Mouse (Mus musculus) embryonic fibroblast, embryonic 13.5 days (primary cell): ENCODE results near the gene Zscan5b.

Source experiments
- CTCF ChIP-seq: IDR thresholded peaks from 2 replicates; pipeline ENCODE4 v1.5.1; 2011; ENCODE audit warnings: mild to moderate bottlenecking, control low read depth, low read length, moderate library complexity, borderline replicate concordance; ENCODE audit not compliant: insufficient read depth
- POLR2A ChIP-seq: IDR thresholded peaks from 2 replicates; pipeline ENCODE4 v1.6.1; 2011; ENCODE audit warnings: low read depth, mild to moderate bottlenecking, control low read depth, low read length, moderate library complexity

- TF ChIP-seq CTCF (no peak), POLR2A (no peak)
Observed at GRCm38 (mm10) chr7:6186756-6187155, 35.3 kb upstream of the Zscan5b start.
